Mouse (Mus musculus): ENCODE measurements at regions not wholly inside any gene's neighbourhood (a gene's known extent, or its start where the extent isn't known, plus 50 kb on each side); places are given as distances from the start of the nearest gene placed in this dataset.

GRCm38 (mm10) chr9:61862071-61862480, 52.3 kb downstream of the Rplp1 start:
- DNase-seq: no peak

GRCm38 (mm10) chr9:61860147-61860546, 54.2 kb downstream of the Rplp1 start:
- DNase-seq: peak; percentile 82 to 84

GRCm38 (mm10) chr9:61859438-61859837, 54.9 kb downstream of the Rplp1 start:
- DNase-seq: peak; percentile 30 to 42

GRCm38 (mm10) chr9:61857817-61858216, 56.5 kb downstream of the Rplp1 start:
- DNase-seq: no peak

- no peak for DNase-seq
Measured at GRCm38 (mm10) chr9:61856686-61857085, 57.7 kb downstream of the Rplp1 start.

- DNase-seq: no peak
Measured at GRCm38 (mm10) chr9:61855686-61856085, 58.7 kb downstream of the Rplp1 start.

GRCm38 (mm10) chr9:61853841-61854240, 60.5 kb downstream of the Rplp1 start:
- no peak for DNase-seq

GRCm38 (mm10) chr9:61851331-61851730, 63.0 kb downstream of the Rplp1 start:
- no peak for DNase-seq

GRCm38 (mm10) chr9:61848401-61848800, 65.9 kb downstream of the Rplp1 start:
- DNase-seq: no peak

GRCm38 (mm10) chr9:61847496-61847895, 66.8 kb downstream of the Rplp1 start:
- no peak for DNase-seq

- no peak for DNase-seq
Measured at GRCm38 (mm10) chr9:61844645-61845044, 69.7 kb downstream of the Rplp1 start.

GRCm38 (mm10) chr9:61844141-61844540, 70.2 kb downstream of the Rplp1 start:
- DNase-seq: no peak

- no peak for DNase-seq
Measured at GRCm38 (mm10) chr9:61843513-61843912, 70.8 kb downstream of the Rplp1 start.

GRCm38 (mm10) chr9:61842384-61842783, 72.0 kb downstream of the Rplp1 start:
- no peak for DNase-seq

GRCm38 (mm10) chr9:61841222-61841621, 73.1 kb downstream of the Rplp1 start:
- DNase-seq: no peak

GRCm38 (mm10) chr9:61840353-61840752, 74.0 kb downstream of the Rplp1 start:
- no peak for DNase-seq

- no peak for DNase-seq
Measured at GRCm38 (mm10) chr9:61833226-61833625, 81.1 kb downstream of the Rplp1 start.

- peak; percentile 80 to 82 for DNase-seq
Measured at GRCm38 (mm10) chr9:61830236-61830635, 84.1 kb downstream of the Rplp1 start.

GRCm38 (mm10) chr9:61829736-61830135, 84.6 kb downstream of the Rplp1 start:
- DNase-seq: no peak

GRCm38 (mm10) chr9:61829301-61829700, 85.0 kb downstream of the Rplp1 start:
- DNase-seq: no peak

GRCm38 (mm10) chr9:61827721-61828120, 86.6 kb downstream of the Rplp1 start:
- DNase-seq: no peak

- DNase-seq: no peak
Measured at GRCm38 (mm10) chr9:61827014-61827413, 87.3 kb downstream of the Rplp1 start.

- no peak for DNase-seq
Measured at GRCm38 (mm10) chr9:61826415-61826814, 87.9 kb downstream of the Rplp1 start.

GRCm38 (mm10) chr9:61825804-61826203, 88.5 kb downstream of the Rplp1 start:
- no peak for DNase-seq

- DNase-seq: no peak
Measured at GRCm38 (mm10) chr9:61819836-61820235, 94.5 kb downstream of the Rplp1 start.

All from B cell, adult 2 months (primary cell).